Mouse (Mus musculus) liver, adult 2 months (tissue): ENCODE data around the gene 1810010H24Rik.

Experiments used
- CTCF ChIP-seq: fragments of 200-500 bp; IDR thresholded peaks from 2 replicates; pipeline ENCODE4 v1.5.1; 2011; ENCODE audit warnings: low read depth, low read length, control low read depth
- POLR2A ChIP-seq: fragments of 200-500 bp; IDR thresholded peaks from 2 replicates; pipeline ENCODE4 v1.6.1; 2011; ENCODE audit warnings: low read length, control low read depth; ENCODE audit not compliant: insufficient read depth; ENCODE audit errors: extremely low read depth

GRCm38 (mm10) chr11:107045546-107045945, 20.1 kb downstream of the 1810010H24Rik start:
- TF ChIP-seq CTCF (no peak), POLR2A (no peak)
